Mouse (Mus musculus) midbrain, embryonic 10.5 days (tissue): ENCODE results near the gene Cyp2c23. TPM values are rescaled to one million over a fixed set of nuclear protein-coding genes. Genes with fewer than 3 reads are reported as not detected.

Experiments used
- DNase-seq: peaks from one replicate; pipeline ENCODE4 v3.0.0-alpha.2; 2017; ENCODE audit warnings: low spot score
- H3K27ac ChIP-seq: fragments of 300-500 bp; sonication (generic); replicated peaks from 2 replicates; pipeline ENCODE4 v1.5.1; 2016; ENCODE audit warnings: mild to moderate bottlenecking
- H3K27me3 ChIP-seq: fragments of 300-500 bp; sonication (generic); 2 replicates; pipeline ENCODE4 v1.6.1; 2016; ENCODE audit warnings: low read depth, mild to moderate bottlenecking; ENCODE audit not compliant: poor library complexity, severe bottlenecking
- H3K36me3 ChIP-seq: fragments of 300-500 bp; sonication (generic); 2 replicates; pipeline ENCODE4 v1.6.1; 2016; ENCODE audit warnings: mild to moderate bottlenecking, moderate library complexity
- H3K4me1 ChIP-seq: fragments of 300-500 bp; sonication (generic); 2 replicates; pipeline ENCODE4 v1.6.1; 2016
- H3K4me3 ChIP-seq: fragments of 300-500 bp; sonication (generic); 2 replicates; pipeline ENCODE4 v1.5.1; 2016; ENCODE audit warnings: mild to moderate bottlenecking, moderate library complexity
- H3K9me3 ChIP-seq: fragments of 300-500 bp; sonication (generic); replicated peaks from 2 replicates; pipeline ENCODE4 v1.6.1; 2016; ENCODE audit warnings: mild to moderate bottlenecking
- WGBS: fragments of 180-500 bp; shearing (Covaris S2); methylation state at CpG from one replicate; pipeline ENCODE4 v1.1.7; 2016; 5-methylcytosine and 5-hydroxymethylcytosine counted together
- polyA plus RNA-seq: library from polyadenylated mRNA; unstranded; fragments of >200 nt; fragmentation: Nextera tagmentation; extraction: Ambion mirVana; gene quantifications from 2 replicates; pipeline ENCODE4 v1.2.1, GENCODE M21; 2016

The Cyp2c23 gene
- polyA plus RNA-seq, 1 experiment from 2014 or later: not detected

DNA sequence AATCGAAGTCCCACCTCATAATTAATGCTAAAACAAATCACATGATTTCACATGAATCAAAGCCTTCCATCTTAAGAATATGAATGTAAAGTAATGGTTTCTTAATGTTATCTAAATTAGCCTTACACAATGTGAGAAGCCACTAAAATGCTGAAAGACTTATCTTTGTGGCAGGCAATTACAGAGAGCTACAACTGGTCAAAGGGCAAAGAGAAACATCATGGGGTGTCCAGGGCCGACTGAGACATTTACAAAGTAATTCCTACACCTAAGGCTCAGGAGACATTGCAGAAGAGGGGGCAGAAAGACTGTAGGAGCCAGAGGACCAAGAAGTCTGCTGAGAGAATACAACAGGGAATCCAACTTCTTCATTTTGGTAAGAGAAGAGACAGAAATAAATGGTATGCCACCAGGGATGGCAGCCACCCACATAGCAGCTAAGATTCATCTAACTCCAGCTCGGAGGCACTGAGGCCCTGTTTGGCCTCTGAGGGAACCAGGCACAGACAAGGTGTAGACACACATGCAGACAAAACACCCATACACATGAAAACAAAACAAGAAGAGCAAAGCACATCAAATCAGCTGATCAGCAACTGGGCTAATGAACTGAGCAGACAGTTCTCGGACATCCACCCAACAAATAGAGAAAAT lies 26.3 kb upstream of the Cyp2c23 start:
- no peaks in the 10 kb centered on the region for H3K9me3 ChIP-seq
- no peak overlapping the region for H3K27ac ChIP-seq
- H3K36me3 ChIP-seq: peaks cover 32% of the 10 kb centered on the region
- DNase-seq: no peak
- H3K27me3 ChIP-seq: no peaks in the 10 kb centered on the region
- no peak overlapping the region for H3K4me3 ChIP-seq
- no peaks in the 10 kb centered on the region for H3K4me1 ChIP-seq
- 80% methylated on average over 4 of the region's 4 CpGs for WGBS

DNA sequence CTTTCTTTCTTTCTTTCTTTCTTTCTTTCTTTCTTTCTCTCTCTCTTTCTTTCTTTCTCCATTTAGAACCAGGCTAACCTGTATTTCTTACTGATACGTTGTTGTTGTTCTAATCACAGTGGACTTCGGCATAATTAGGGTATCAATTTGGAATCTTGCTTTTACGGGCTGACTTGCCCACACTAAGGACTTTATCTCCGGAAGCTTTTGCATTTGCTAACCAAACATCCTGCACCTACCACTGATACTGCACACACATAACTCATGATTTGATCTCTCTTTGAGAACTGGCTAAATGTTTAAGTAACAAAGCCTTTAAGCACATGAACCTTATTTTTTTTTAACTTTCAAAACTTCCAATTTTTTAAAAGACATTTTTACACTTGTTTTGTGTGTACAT lies 21.4 kb upstream of the Cyp2c23 start:
- H3K36me3 ChIP-seq: peaks cover 21% of the 10 kb centered on the region
- H3K27me3 ChIP-seq: no peaks in the 10 kb centered on the region
- DNase-seq: no peak
- 93% methylated on average over 4 of the region's 4 CpGs for WGBS
- no peak overlapping the region for H3K27ac ChIP-seq
- no peak overlapping the region for H3K4me3 ChIP-seq
- no peaks in the 10 kb centered on the region for H3K9me3 ChIP-seq
- H3K4me1 ChIP-seq: no peaks in the 10 kb centered on the region

DNA sequence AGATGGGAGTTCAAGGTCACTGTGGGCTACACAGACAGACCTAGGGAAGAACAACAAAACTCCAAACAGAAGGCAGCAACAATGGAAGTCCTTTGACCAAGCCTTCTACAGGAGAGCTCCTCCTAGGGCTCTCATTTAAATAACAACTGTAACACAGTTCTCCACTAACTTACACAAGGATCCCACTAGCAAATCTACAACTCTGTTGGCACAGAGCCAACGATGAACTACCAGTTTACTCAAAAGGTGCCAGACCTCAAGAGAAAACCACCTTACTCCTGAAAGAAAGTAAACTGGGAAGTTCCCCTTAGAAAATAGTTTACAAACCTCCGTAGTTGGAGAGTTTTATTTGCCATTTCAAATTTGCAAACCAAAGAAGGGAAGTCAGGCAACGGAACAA lies 20.3 kb upstream of the Cyp2c23 start:
- Histone ChIP-seq H3K9me3 (no peaks in the 10 kb centered on the region), H3K36me3 (peaks cover 19% of the 10 kb centered on the region), H3K27ac (no peak overlapping the region), H3K27me3 (no peaks in the 10 kb centered on the region), H3K4me3 (no peak overlapping the region), H3K4me1 (no peaks in the 10 kb centered on the region)
- WGBS: 57% methylated on average over 3 of the region's 3 CpGs
- DNase-seq: no peak

DNA sequence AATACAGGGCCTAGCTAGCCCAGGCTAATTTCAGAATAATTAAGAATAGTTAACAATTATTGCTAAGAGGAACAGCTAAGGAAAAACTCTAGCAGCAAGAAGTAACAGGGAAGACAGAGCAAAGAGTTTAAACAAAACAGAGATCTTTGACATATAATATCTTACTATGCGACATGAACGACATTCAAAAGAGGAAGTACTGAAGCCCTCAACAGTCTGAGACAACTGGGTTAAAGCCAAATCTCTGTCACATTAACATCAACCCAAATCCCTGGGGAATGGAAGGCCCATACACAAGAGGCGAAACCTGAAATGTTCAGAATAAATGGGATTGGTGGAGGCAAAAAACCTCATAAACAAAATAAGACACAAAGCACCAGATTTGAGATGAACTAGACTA lies 16.8 kb upstream of the Cyp2c23 start:
- H3K27me3 ChIP-seq: no peaks in the 10 kb centered on the region
- H3K27ac ChIP-seq: no peak overlapping the region
- no peak overlapping the region for H3K4me3 ChIP-seq
- peaks cover 15% of the 10 kb centered on the region for H3K36me3 ChIP-seq
- no peak for DNase-seq
- H3K9me3 ChIP-seq: no peaks in the 10 kb centered on the region
- peaks cover 6% of the 10 kb centered on the region for H3K4me1 ChIP-seq
- 86% methylated on average over 3 of the region's 3 CpGs for WGBS

DNA sequence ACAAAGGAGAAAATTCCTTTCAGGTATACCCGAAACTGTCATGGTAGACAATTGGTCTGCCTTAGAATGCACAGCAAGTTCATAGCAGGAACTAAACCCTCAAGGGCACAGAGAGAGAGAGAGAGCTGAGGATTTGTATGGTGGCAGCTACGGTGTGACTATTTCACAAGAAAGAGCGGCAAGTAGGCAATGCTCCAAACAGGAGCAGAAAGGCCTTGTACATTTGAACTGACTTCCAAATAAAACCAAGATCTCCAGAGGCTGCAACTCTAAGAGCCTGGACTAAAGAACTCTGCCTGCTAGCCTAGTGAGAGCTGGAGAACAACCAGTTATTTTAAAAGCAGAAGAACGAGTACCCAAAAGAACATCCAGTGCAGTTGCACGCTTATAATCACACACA lies 13.1 kb upstream of the Cyp2c23 start:
- WGBS: 85% methylated on average over 5 of the region's 5 CpGs
- no peak for DNase-seq
- H3K4me1 ChIP-seq: peaks cover 6% of the 10 kb centered on the region

DNA sequence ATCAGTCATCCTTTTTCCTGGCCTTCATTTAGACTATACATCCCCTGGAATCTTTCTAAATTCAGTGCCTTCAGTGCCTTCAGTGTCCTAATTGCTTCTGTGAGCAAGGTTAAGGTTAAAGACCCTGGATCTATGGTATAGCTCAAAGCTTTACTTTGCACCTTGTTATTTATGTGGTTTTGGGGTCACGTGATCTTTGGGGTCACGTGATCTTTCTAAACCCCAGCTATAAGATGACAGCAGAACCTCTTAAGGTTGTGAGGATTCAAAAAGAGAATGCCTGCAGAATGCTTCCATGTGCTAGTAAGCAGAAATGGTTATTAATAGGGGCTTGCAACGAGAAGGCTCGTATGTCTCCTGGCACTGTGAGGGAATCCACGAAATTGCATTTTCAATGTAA lies 4.4 kb upstream of the Cyp2c23 start:
- H3K9me3 ChIP-seq: no peaks in the 10 kb centered on the region
- WGBS: 95% methylated on average over 5 of the region's 5 CpGs
- no peak overlapping the region for H3K27ac ChIP-seq
- DNase-seq: no peak
- H3K36me3 ChIP-seq: peaks cover 25% of the 10 kb centered on the region
- no peaks in the 10 kb centered on the region for H3K27me3 ChIP-seq
- no peak overlapping the region for H3K4me3 ChIP-seq
- H3K4me1 ChIP-seq: no peaks in the 10 kb centered on the region

More for the DNA sequence above, 13.1 kb upstream of the Cyp2c23 start:
- no peaks in the 10 kb centered on the region for H3K9me3 ChIP-seq
- peaks cover 41% of the 10 kb centered on the region for H3K36me3 ChIP-seq
- no peak overlapping the region for H3K27ac ChIP-seq
- H3K4me3 ChIP-seq: no peak overlapping the region
- H3K27me3 ChIP-seq: no peaks in the 10 kb centered on the region

DNA sequence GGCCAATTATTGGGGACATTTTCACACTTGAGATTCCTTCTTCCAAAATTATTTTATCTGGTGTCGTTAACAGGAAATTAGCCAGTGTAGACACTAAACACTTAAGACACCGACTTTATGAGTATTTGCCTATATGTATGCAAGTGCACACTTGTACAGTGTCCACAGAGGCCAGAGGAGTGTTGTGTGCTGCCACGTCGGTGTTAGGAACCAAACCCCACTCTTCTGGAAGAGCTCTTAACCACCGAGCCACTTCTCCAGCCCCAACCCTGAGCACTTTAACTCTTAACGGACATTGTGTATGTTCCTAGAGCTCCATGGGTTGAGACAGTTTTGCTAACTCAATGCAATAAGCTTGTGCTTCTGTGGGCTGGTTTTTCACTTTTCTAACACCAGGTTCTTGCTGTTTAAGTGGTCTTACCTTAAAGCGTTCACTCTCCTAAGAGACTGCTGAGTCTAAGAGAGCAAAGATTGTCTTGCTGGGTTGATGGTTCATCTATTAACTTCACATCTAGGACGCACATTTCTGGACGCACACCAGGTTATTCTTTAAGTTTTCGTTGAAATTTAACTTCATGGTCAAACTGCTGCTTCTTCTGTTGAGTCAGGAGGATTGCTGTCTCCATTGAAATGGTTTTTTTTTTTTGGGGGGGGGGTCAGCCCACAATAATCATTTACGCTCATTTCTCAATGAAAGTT lies 3.2 kb upstream of the Cyp2c23 start:
- H3K4me3 ChIP-seq: no peak overlapping the region
- DNase-seq: no peak
- no peak overlapping the region for H3K27ac ChIP-seq
- WGBS: 92% methylated on average over 11 of the region's 11 CpGs
- no peaks in the 10 kb centered on the region for H3K4me1 ChIP-seq
- H3K27me3 ChIP-seq: no peaks in the 10 kb centered on the region
- no peaks in the 10 kb centered on the region for H3K9me3 ChIP-seq
- peaks cover 15% of the 10 kb centered on the region for H3K36me3 ChIP-seq

DNA sequence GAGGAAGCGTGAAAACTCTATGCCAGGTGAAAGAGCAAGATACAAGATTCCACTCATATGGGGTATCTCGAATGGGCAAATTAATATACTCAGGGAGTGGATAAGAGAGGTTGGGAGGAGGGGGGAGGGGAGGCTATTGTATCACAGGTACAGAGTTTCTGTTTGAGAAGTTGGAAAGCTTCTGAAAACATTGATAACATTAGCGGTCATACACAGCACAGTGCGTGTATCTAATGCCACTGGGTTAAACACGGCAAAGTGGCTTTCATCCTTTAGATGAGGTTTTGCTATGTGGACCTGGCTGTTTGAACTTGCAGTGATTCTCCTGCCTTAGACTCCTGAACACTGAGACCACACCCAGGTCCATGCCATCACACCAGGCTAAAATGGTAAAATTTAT lies 1.0 kb upstream of the Cyp2c23 start:
- no peak for DNase-seq
- Histone ChIP-seq H3K9me3 (no peaks in the 10 kb centered on the region), H3K27me3 (no peaks in the 10 kb centered on the region), H3K27ac (no peak overlapping the region), H3K4me3 (no peak overlapping the region), H3K4me1 (peaks cover 3% of the 10 kb centered on the region; the same call in 1 of the 2 replicates), H3K36me3 (no peaks in the 10 kb centered on the region)
- WGBS: 94% methylated on average over 5 of the region's 5 CpGs

DNA sequence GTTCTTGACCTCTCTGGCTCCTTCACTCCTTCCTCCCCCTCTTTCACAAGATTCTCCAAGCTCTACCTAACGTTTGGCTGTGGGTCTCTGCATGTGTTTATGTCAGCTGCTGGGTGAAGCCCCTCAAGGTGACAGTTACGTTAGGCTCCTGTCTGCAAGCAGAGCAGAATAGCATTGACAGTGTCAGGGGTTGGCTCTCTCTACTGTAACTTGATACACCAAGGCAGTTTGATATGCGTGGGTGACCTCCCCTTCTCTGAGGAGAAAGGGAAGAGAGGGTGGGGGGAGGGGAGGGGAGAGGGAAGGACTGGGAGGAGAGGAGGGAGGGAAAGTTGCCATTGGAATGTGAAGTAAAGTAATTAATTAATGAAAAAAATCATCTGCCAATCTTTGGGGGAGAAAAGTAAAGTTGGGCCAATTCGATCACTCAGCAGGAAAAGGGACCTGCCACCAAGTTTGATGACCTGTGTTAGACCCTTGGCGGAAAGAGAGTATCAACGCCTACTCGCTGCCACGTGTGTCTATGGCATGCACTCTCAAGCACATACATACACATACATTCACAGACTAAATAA lies 2.0 kb downstream of the Cyp2c23 start:
- H3K27ac ChIP-seq: no peak overlapping the region
- H3K4me1 ChIP-seq: peaks cover 3% of the 10 kb centered on the region; the same call in 1 of the 2 replicates
- WGBS: 66% methylated on average over 8 of the region's 8 CpGs
- no peak for DNase-seq
- H3K4me3 ChIP-seq: no peak overlapping the region
- H3K36me3 ChIP-seq: no peaks in the 10 kb centered on the region
- no peaks in the 10 kb centered on the region for H3K27me3 ChIP-seq
- H3K9me3 ChIP-seq: no peaks in the 10 kb centered on the region

DNA sequence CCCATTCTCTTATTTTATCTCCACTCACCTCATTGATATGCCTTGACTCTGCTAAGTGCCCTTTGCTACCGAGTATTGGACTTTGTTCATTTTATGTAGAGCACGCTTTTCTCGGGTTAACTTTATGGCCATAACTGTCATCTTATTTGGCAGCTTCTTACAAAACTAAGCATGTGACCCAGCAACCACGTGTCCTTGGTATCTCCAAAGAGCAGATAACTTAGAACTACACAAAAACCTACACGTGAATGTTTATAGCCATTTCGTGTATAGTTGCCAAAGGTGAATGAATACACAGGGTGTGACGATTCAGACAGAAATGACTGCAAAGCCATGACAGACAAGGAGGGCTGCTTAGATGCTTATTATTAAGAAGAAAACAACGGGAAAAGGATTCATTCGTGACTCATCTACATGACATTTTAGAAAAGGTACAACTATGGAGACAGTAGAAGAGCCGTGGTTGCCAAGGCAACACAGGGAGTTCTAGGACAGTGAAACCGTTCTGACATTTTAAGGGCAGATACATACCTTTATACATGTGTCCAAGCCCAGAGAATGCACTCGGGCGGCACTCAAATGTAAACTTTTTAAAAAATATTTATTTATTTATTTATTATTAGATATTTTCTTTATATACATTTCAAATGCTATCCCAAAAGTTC lies 4.0 kb downstream of the Cyp2c23 start:
- no peaks in the 10 kb centered on the region for H3K36me3 ChIP-seq
- no peaks in the 10 kb centered on the region for H3K27me3 ChIP-seq
- peaks cover 3% of the 10 kb centered on the region; the same call in 1 of the 2 replicates for H3K4me1 ChIP-seq
- DNase-seq: no peak
- no peaks in the 10 kb centered on the region for H3K9me3 ChIP-seq
- H3K27ac ChIP-seq: no peak overlapping the region
- H3K4me3 ChIP-seq: no peak overlapping the region
- WGBS: 91% methylated on average over 13 of the region's 13 CpGs

DNA sequence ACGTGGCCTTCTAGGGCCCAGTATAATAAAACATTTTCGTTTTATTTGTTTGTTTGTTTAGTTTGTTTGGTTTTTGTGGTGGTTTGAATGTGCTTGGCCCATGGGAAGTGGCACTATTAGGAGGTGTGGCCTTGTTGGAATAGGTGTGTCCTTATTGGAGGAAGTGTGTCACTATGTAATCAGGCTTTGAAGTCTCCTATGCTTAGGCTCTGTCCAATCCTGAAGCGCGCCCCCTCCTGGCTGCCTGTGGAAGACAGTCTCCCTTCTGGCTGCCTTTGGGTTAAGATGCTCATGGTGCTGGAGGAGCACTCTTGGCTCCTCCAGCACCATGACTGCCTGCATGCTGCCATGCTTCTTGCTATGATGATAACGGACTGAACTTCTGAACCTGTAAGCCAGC lies 5.9 kb downstream of the Cyp2c23 start:
- DNase-seq: peak; percentile 28
- H3K9me3 ChIP-seq: no peaks in the 10 kb centered on the region
- peaks cover 3% of the 10 kb centered on the region; the same call in 1 of the 2 replicates for H3K4me1 ChIP-seq
- 74% methylated on average over 5 of the region's 5 CpGs for WGBS
- no peaks in the 10 kb centered on the region for H3K36me3 ChIP-seq
- H3K27ac ChIP-seq: no peak overlapping the region
- no peaks in the 10 kb centered on the region for H3K27me3 ChIP-seq
- H3K4me3 ChIP-seq: no peak overlapping the region

DNA sequence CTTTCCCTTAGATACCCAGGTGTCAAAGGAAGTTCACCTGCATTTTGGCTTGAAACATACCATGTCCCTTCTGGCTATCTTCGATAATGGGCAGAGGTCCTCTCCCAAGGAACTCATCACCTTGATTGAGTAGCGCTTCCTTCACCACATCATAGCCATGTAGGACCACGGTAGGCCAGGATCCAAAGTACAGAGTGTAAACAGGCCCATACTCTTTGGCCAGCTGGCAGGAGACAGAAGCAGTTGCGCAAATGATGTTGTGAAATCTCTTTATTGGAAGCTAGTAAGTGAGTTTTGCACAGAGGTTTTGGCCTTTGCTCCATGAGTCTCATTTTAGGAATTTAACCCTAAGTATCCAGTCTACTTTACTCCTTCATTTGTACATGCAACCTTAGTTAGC lies 7.5 kb downstream of the Cyp2c23 start:
- 95% methylated on average over 4 of the region's 4 CpGs for WGBS
- no peak for DNase-seq

DNA sequence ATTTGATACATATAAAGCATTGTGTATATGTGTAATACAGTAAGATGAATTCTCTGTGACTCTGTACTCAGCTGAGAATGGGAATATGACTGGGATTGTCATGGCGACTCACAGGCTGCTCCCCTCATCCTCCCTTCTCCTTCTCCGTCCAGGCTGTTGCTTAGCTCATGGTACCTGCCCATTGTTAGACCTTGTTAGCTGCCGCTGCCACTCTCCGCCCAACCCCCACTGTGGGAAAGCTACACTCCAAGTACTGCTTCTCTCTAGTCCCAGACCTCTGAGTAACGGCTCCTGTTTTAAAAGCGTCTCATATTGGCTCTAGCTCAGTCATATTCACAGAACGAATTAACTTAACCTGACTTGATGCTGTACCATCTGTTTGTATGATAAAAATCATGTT lies 9.3 kb downstream of the Cyp2c23 start:
- H3K36me3 ChIP-seq: no peaks in the 10 kb centered on the region
- H3K4me3 ChIP-seq: no peak overlapping the region
- H3K27ac ChIP-seq: no peak overlapping the region
- no peaks in the 10 kb centered on the region for H3K9me3 ChIP-seq
- H3K27me3 ChIP-seq: no peaks in the 10 kb centered on the region
- no peaks in the 10 kb centered on the region for H3K4me1 ChIP-seq
- 67% methylated on average over 7 of the region's 7 CpGs for WGBS
- no peak for DNase-seq

More for the DNA sequence above, 7.5 kb downstream of the Cyp2c23 start:
- H3K4me3 ChIP-seq: no peak overlapping the region
- no peaks in the 10 kb centered on the region for H3K9me3 ChIP-seq
- no peaks in the 10 kb centered on the region for H3K27me3 ChIP-seq
- no peaks in the 10 kb centered on the region for H3K4me1 ChIP-seq
- H3K27ac ChIP-seq: no peak overlapping the region
- H3K36me3 ChIP-seq: no peaks in the 10 kb centered on the region
